Mouse (Mus musculus) midbrain, postnatal 0 days (tissue): ENCODE data around the gene Cpsf4. TPM values are rescaled to one million over a fixed set of nuclear protein-coding genes. Genes with fewer than 3 reads are reported as not detected.

Experiments
- ATAC-seq: fragments of 200-750 bp; cut with Nextera tagmentation; 2 replicates; pipeline ENCODE4 v1.8.0; 2017; ENCODE audit warnings: moderate number of reproducible peaks, mild to moderate bottlenecking, moderate TSS enrichment, moderate library complexity; ENCODE audit not compliant: low FRiP score
- DNase-seq: peaks from one replicate; pipeline ENCODE4 v3.0.0-alpha.2; 2015; ENCODE audit warnings: low spot score
- H3K27ac ChIP-seq: fragments of 300-500 bp; sonication (generic); 2 replicates; pipeline ENCODE4 v1.5.1; 2014; ENCODE audit warnings: low read depth, mild to moderate bottlenecking, low read length, mixed read lengths
- H3K27me3 ChIP-seq: fragments of 300-500 bp; sonication (generic); 2 replicates; pipeline ENCODE4 v1.6.1; 2014; ENCODE audit warnings: low read length, control low read depth, mixed read lengths; ENCODE audit not compliant: insufficient read depth
- H3K36me3 ChIP-seq: fragments of 300-500 bp; sonication (generic); 2 replicates; pipeline ENCODE4 v1.6.1; 2014; ENCODE audit warnings: low read length, control low read depth, mixed read lengths; ENCODE audit not compliant: insufficient read depth
- H3K4me1 ChIP-seq: fragments of 300-500 bp; sonication (generic); 2 replicates; pipeline ENCODE4 v1.6.1; 2014; ENCODE audit warnings: mild to moderate bottlenecking, control low read depth, antibody characterized with exemption, low read length, mixed read lengths; ENCODE audit not compliant: insufficient read depth
- H3K4me2 ChIP-seq: fragments of 300-500 bp; sonication (generic); 2 replicates; pipeline ENCODE4 v1.6.1; 2014; ENCODE audit warnings: low read depth, mild to moderate bottlenecking, low read length, mixed read lengths; ENCODE audit not compliant: poor library complexity, severe bottlenecking
- H3K4me3 ChIP-seq: fragments of 300-500 bp; sonication (generic); 2 replicates; pipeline ENCODE4 v1.5.1; 2014; ENCODE audit warnings: low read depth, mild to moderate bottlenecking, low read length, moderate library complexity
- H3K9ac ChIP-seq: fragments of 300-500 bp; sonication (generic); replicated peaks from 2 replicates; pipeline ENCODE4 v1.6.1; 2014; ENCODE audit warnings: mild to moderate bottlenecking, low read length, moderate library complexity, mixed read lengths; ENCODE audit not compliant: poor library complexity, severe bottlenecking
- H3K9me3 ChIP-seq: fragments of 300-500 bp; sonication (generic); 2 replicates; pipeline ENCODE4 v1.6.1; 2016; ENCODE audit warnings: low read length, control low read depth
- CTCF ChIP-seq: IDR thresholded peaks from 2 replicates; pipeline ENCODE4 v1.5.1; 2016; ENCODE audit warnings: antibody characterized with exemption, mild to moderate bottlenecking
- WGBS: fragments of 180-500 bp; shearing (Covaris S2); extraction: QIAGEN DNeasy Blood & Tissue Kit; methylation state at CpG from one replicate; pipeline ENCODE4 v1.1.7; 2014; 5-methylcytosine and 5-hydroxymethylcytosine counted together
- polyA plus RNA-seq: library from polyadenylated mRNA; unstranded; fragments of >200 nt; fragmentation: Nextera tagmentation; extraction: Ambion mirVana; gene quantifications from 2 replicates; pipeline ENCODE4 v1.2.1, GENCODE M21; 2015
- total RNA-seq: library from RNA; depleted of rRNA; stranded (reverse); fragments of >200 nt; gene quantifications from 2 replicates; pipeline ENCODE4 v1.2.3, GENCODE M21; 2014

Cpsf4 gene
- total and polyA plus RNA-seq, 2 experiments from 2014 or later, result 40.7 to 44.4 TPM

DNA sequence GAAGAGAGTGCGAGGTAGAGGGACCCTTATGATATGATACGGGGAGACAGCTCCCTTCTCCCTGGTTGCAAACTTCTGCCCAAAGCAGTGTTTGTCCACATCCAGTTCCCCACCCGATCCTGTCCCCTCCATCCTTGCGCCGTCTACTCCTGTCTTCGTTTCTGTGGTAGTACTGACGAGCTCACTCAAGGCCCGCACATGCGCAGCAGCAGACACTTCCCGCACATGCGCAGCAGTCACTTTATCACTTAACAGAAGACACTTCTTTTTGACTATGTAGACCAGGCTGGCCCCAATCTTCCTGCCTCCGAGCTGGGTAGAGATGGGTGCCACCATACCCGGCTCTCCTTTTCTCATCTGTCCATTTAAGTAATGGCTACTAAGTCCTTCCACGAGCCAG is 5.7 kb upstream of the Cpsf4 start:
- ATAC-seq (no peak), DNase-seq (no peak)
- Histone ChIP-seq H3K36me3 (peaks cover 54% of the 10 kb centered on the region), H3K4me2 (no peak overlapping the region), H3K27me3 (no peaks in the 10 kb centered on the region), H3K4me3 (no peak overlapping the region), H3K27ac (no peak overlapping the region), H3K9ac (no peak overlapping the region), H3K9me3 (no peaks in the 10 kb centered on the region), H3K4me1 (peaks cover 4% of the 10 kb centered on the region; the same call in 1 of the 2 replicates)
- no peak for TF ChIP-seq CTCF
- WGBS, result 96% methylated on average over 14 of the region's 14 CpGs

DNA sequence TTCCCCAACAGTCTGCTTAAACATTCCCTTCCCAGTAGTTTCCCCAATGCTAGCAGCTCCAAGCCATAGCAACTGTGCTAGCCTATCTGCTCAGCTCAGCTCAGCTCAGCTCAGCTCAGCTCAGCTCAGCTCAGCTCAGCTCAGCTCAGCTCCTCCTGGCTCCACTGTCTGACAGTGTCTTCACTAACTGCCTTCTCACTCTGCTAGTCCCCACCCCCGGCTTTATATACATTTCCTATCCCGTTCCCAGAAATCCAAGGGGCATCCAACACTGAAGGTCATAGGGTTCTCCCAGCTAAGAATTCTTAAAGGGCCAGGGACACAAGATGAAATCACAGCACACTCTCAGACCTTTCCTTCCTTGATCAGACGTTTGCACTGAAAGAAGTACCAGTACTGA is 2.3 kb upstream of the Cpsf4 start:
- TF ChIP-seq CTCF, result no peak
- 81% methylated on average over 3 of the region's 3 CpGs for WGBS
- H3K4me2 ChIP-seq, result no peak overlapping the region
- no peak overlapping the region for H3K4me3 ChIP-seq
- no peaks in the 10 kb centered on the region for H3K27me3 ChIP-seq
- peaks cover 30% of the 10 kb centered on the region for H3K36me3 ChIP-seq
- no peak overlapping the region for H3K9ac ChIP-seq
- H3K27ac ChIP-seq, result no peak overlapping the region
- peaks cover 11% of the 10 kb centered on the region; the same call in 1 of the 2 replicates for H3K4me1 ChIP-seq
- no peak for ATAC-seq
- DNase-seq, result no peak
- H3K9me3 ChIP-seq, result no peaks in the 10 kb centered on the region

DNA sequence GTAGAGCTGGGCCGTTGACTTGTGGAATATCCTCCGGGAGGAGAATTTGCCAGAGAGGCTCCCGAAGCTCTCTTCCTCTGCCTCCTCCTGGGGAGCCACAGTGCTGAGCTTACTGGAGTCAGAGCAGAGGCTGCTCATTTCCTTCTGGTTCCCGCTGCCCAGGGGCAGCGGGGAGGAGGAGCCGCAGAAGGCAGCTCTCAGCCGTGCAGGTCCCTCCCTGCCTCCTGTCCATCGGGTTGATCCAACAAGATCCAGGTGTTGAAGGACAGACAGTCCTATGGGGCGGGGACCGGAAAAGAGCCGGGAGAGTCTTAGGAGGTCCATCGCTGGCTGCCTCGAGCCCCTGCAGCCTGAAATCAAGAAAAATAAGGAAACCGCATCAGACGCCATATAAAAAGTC is 1.8 kb upstream of the Cpsf4 start:
- no peaks in the 10 kb centered on the region for H3K9me3 ChIP-seq
- H3K4me3 ChIP-seq, result no peak overlapping the region
- peaks cover 11% of the 10 kb centered on the region; the same call in 1 of the 2 replicates for H3K4me1 ChIP-seq
- WGBS, result 89% methylated on average over 15 of the region's 15 CpGs
- ATAC-seq (no peak), DNase-seq (no peak)
- H3K36me3 ChIP-seq, result peaks cover 27% of the 10 kb centered on the region
- H3K4me2 ChIP-seq, result no peak overlapping the region
- no peak for TF ChIP-seq CTCF
- H3K27me3 ChIP-seq, result no peaks in the 10 kb centered on the region
- H3K9ac ChIP-seq, result no peak overlapping the region
- no peak overlapping the region for H3K27ac ChIP-seq

DNA sequence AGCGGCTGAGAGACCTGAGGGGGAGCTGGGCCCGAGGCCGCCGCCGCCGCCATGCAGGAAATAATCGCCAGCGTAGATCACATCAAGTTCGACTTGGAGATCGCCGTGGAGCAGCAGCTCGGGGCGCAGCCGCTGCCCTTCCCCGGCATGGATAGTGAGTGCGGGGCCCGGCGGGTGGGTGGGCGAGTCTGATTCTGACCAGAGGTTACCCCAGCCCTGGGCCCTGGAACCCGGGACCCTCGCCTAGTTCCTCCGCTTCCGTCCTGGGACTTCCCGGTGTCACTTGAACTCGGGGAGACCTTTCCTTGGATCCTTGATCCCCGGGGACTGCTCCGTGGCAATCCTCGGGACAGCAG is 271 bp downstream of the Cpsf4 start:
- TF ChIP-seq CTCF, result no peak
- Histone ChIP-seq H3K4me3 (peak overlapping the region; percentile 77), H3K4me1 (peaks cover 11% of the 10 kb centered on the region; the same call in 1 of the 2 replicates), H3K36me3 (peaks cover 26% of the 10 kb centered on the region), H3K9me3 (no peaks in the 10 kb centered on the region), H3K4me2 (peak overlapping the region; percentile 82), H3K27ac (peak overlapping the region; percentile 77), H3K27me3 (no peaks in the 10 kb centered on the region), H3K9ac (peak overlapping the region; percentile 84)
- DNase-seq (no peak), ATAC-seq (peak; percentile 59; the same call in 1 of the 2 replicates)
- under 1% methylated on average over 27 of the region's 28 CpGs for WGBS

DNA sequence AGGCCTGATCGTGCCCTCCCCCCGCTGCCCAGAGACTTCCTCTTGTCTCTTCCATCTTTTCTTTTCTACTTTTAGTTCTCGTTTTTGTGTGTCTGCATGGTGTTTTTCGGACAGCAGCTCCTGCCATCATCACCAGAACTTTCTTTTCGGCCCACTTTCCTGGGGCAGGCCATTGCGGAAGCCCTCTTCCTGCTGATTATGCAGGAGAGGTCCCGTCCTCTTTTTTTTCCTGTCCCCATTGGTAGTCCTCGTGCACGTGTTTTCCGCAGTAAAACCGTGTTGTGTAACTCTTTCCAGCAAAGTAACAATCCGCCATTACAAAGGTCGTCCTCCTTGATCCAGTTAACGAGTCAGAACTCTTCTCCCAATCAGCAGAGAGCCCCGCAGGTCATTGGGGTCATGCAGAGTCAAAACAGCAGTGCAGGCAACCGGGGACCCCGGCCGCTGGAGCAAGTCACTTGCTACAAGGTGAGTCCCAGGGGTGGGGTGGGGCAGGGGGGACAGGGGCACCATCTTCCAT is 11.5 kb downstream of the Cpsf4 start:
- H3K27ac ChIP-seq, result no peak overlapping the region
- H3K9ac ChIP-seq, result no peak overlapping the region
- H3K4me3 ChIP-seq, result no peak overlapping the region
- no peak for TF ChIP-seq CTCF
- WGBS, result 93% methylated on average over 18 of the region's 18 CpGs
- H3K4me1 ChIP-seq, result no peaks in the 10 kb centered on the region
- ATAC-seq, result no peak
- H3K36me3 ChIP-seq, result peaks cover 94% of the 10 kb centered on the region
- no peak overlapping the region for H3K4me2 ChIP-seq
- H3K27me3 ChIP-seq, result no peaks in the 10 kb centered on the region
- no peak for DNase-seq
- H3K9me3 ChIP-seq, result no peaks in the 10 kb centered on the region

DNA sequence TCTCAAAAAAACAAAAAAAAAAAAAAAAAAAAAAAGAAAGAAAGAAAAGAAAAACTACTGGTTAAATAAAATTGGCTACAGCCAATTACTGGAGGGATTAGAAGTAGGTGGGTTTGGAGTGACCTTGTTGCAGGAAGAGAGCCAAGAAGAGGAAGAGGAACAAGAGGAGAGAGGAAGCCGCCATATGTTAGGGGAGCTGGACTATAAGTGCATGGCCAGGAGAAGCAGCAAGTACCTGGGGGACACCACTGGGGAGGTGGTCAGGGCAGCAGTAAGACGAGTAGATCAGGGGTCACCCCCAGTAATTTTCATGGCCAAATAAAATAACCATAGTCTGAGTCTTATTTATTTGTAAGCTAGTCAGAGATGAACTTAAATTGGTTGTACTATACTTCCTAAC is 18.2 kb downstream of the Cpsf4 start:
- Histone ChIP-seq H3K27ac (no peak overlapping the region), H3K36me3 (peaks cover 68% of the 10 kb centered on the region), H3K4me1 (peaks cover 6% of the 10 kb centered on the region; the same call in 1 of the 2 replicates), H3K4me3 (no peak overlapping the region), H3K4me2 (no peak overlapping the region), H3K9me3 (no peaks in the 10 kb centered on the region), H3K27me3 (no peaks in the 10 kb centered on the region), H3K9ac (no peak overlapping the region)
- ATAC-seq (no peak), DNase-seq (no peak)
- 82% methylated on average over 2 of the region's 2 CpGs for WGBS
- TF ChIP-seq CTCF, result no peak
